ENCODE assay signal across 23 mouse cellular contexts in genomic region chr4:59454046-59454445, GRCm38 (mm10). TPM values are rescaled to one million over a fixed set of nuclear protein-coding genes. Genes with fewer than 3 reads are reported as not detected.
DNase-seq lines count a peak whose midpoint lies in the region; ATAC-seq and TF ChIP-seq lines count a peak whose summit lies in the region.
"Had no signal": no experiment of that assay in that cellular context is flagged by ENCODE, and none has a peak within 500 bp of the region (broad histone marks: within the 10 kb centered on the region; RNA-seq: fewer than 3 reads in every experiment).

No protein-coding gene starts in this region.

- no peaks in the 10 kb centered on the region for H3K9me3 ChIP-seq in heart, embryonic 10.5 days
- H3K9me3 ChIP-seq in midbrain, embryonic 11.5 days (ENCODE audit: control insufficient read depth, low read length) = no peaks in the 10 kb centered on the region
- H3K9me3 ChIP-seq: embryonic facial prominence, embryonic 13.5 days; forebrain, embryonic 10.5 days; heart, embryonic 15.5 days; midbrain, embryonic 10.5 days had no signal

- H3K36me3 ChIP-seq in heart, embryonic 10.5 days = no peaks in the 10 kb centered on the region
- H3K36me3 ChIP-seq in testis, adult 2 months (ENCODE audit: control insufficient read depth, insufficient read depth, low read length) = no peaks in the 10 kb centered on the region
- no peaks in the 10 kb centered on the region for H3K36me3 ChIP-seq in midbrain, embryonic 11.5 days (ENCODE audit: control insufficient read depth, insufficient read depth, low read length)
- H3K36me3 ChIP-seq: embryonic facial prominence, embryonic 13.5 days; forebrain, embryonic 10.5 days; heart, embryonic 15.5 days; midbrain, embryonic 10.5 days had no signal

- DNase-seq in heart, adult 11 months = peak; percentile 66
- no peak for DNase-seq in heart, embryonic 10.5 days (ENCODE audit: low spot score)
- no peak for DNase-seq in testis, postnatal 10 days (ENCODE audit: low spot score)
- DNase-seq in brain, adult 2 months (ENCODE audit: low read depth, low spot score) = peak; percentile 61
- no peak for DNase-seq in cerebellum, postnatal 36 days
- DNase-seq in midbrain, embryonic 11.5 days (ENCODE audit: low spot score, missing footprints) = no peak
- no peak for DNase-seq in cerebellum, adult 9-11 months
- DNase-seq: adrenal gland, postnatal 25 days; cerebellum, adult 8-10 months; gastrocnemius, postnatal 14 days; heart, adult 2 months; heart, postnatal 4 days; kidney, adult 2 months; kidney, postnatal 14 days; lung, adult 2 months; lung, postnatal 4 days; right cerebral cortex, postnatal 14 days; thymus, adult 2 months had no signal

- H3K4me1 ChIP-seq in heart, embryonic 10.5 days = no peaks in the 10 kb centered on the region
- no peaks in the 10 kb centered on the region; the same call in 1 of the 2 replicates for H3K4me1 ChIP-seq in testis, adult 2 months (ENCODE audit: control insufficient read depth, insufficient read depth, low read length)
- peaks cover 2% of the 10 kb centered on the region; the same call in 1 of the 2 replicates for H3K4me1 ChIP-seq in midbrain, embryonic 11.5 days (ENCODE audit: control insufficient read depth, insufficient read depth, low read length)
- H3K4me1 ChIP-seq: embryonic facial prominence, embryonic 13.5 days; forebrain, embryonic 10.5 days; midbrain, embryonic 10.5 days had no signal

- H3K4me3 ChIP-seq in heart, embryonic 10.5 days = no peak overlapping the region
- H3K4me3 ChIP-seq in testis, adult 2 months (ENCODE audit: control insufficient read depth, low read depth, low read length) = peak overlapping the region; percentile 33; the same call in 1 of the 2 replicates
- no peak overlapping the region for H3K4me3 ChIP-seq in midbrain, embryonic 11.5 days (ENCODE audit: low read depth, low read length)
- H3K4me3 ChIP-seq: embryonic facial prominence, embryonic 13.5 days; forebrain, embryonic 10.5 days; heart, adult 2 months; heart, embryonic 15.5 days; midbrain, embryonic 10.5 days had no signal

- no peak for TF ChIP-seq CTCF in testis, adult 2 months (IDR thresholded peaks at IDR 0.05; ENCODE audit: control insufficient read depth, insufficient read depth, insufficient replicate concordance, low read depth, low read length)

- 64% methylated on average over 3 of the region's 3 CpGs for WGBS in heart, embryonic 10.5 days
- 82% methylated on average over 3 of the region's 3 CpGs for WGBS in midbrain, embryonic 11.5 days

- H3K27ac ChIP-seq in heart, embryonic 10.5 days = no peak overlapping the region
- H3K27ac ChIP-seq in testis, adult 2 months (ENCODE audit: control insufficient read depth, insufficient read depth, low read depth, low read length) = no peak overlapping the region
- H3K27ac ChIP-seq in midbrain, embryonic 11.5 days (ENCODE audit: low read depth, low read length) = no peak overlapping the region
- H3K27ac ChIP-seq: embryonic facial prominence, embryonic 13.5 days; forebrain, embryonic 10.5 days; heart, adult 2 months; heart, embryonic 15.5 days; midbrain, embryonic 10.5 days had no signal

- H3K4me2 ChIP-seq in midbrain, embryonic 11.5 days = no peak overlapping the region
- H3K4me2 ChIP-seq: embryonic facial prominence, embryonic 13.5 days; heart, embryonic 15.5 days had no signal

- no peaks in the 10 kb centered on the region for H3K27me3 ChIP-seq in heart, embryonic 10.5 days (ENCODE audit: insufficient read depth, poor library complexity, severe bottlenecking)
- H3K27me3 ChIP-seq in testis, adult 2 months (ENCODE audit: control insufficient read depth, insufficient read depth, low read length) = no peaks in the 10 kb centered on the region
- no peaks in the 10 kb centered on the region for H3K27me3 ChIP-seq in midbrain, embryonic 11.5 days (ENCODE audit: control insufficient read depth, insufficient read depth, low read length)
- H3K27me3 ChIP-seq: embryonic facial prominence, embryonic 13.5 days; heart, embryonic 15.5 days had no signal

- no peak for TF ChIP-seq POLR2A in testis, adult 2 months (IDR thresholded peaks at IDR 0.05; ENCODE audit: control insufficient read depth, low read depth, low read length)

- no peak for ATAC-seq in midbrain, embryonic 11.5 days (ENCODE audit: low FRiP score)

- H3K9ac ChIP-seq in midbrain, embryonic 11.5 days (ENCODE audit: low read length) = no peak overlapping the region
- H3K9ac ChIP-seq: embryonic facial prominence, embryonic 13.5 days; heart, embryonic 15.5 days had no signal

RNA-seq across cellular contexts. Expression of gene Susd1, which starts 15.6 kb away (rescaled TPM):
- 8.1 and 9.7 TPM in 2 replicates for polyA plus RNA-seq in heart, embryonic 10.5 days (2016; fragmentation: Nextera tagmentation; extraction: Ambion mirVana)
- 3.1 and 4.8 TPM in 2 replicates for polyA plus RNA-seq in testis, adult 2 months (2012; rRNA removed)
- polyA plus RNA-seq in midbrain, embryonic 11.5 days (2014; fragmentation: Nextera tagmentation; extraction: Ambion mirVana) = 1.0 and 1.5 TPM in 2 replicates

Comparison
In these comparisons a context has a peak if more than half of its experiments do, and no peak if none do; other contexts are left out.
1. DNase-seq: peak in heart, adult 11 months (single experiment) and brain, adult 2 months (single experiment); none in heart, embryonic 10.5 days (single experiment), testis, postnatal 10 days (single experiment), cerebellum, postnatal 36 days (0 of 2), midbrain, embryonic 11.5 days (single experiment) and cerebellum, adult 9-11 months (single experiment).